8 mouse cellular contexts compared by ENCODE assay signal in genomic region chr7:44193466-44193865, GRCm38 (mm10). TPM values are rescaled to one million over a fixed set of nuclear protein-coding genes. Genes with fewer than 3 reads are reported as not detected.
"Had no signal": no experiment of that assay in that cellular context is flagged by ENCODE, and none has a peak within 500 bp of the region (broad histone marks: within the 10 kb centered on the region; RNA-seq: fewer than 3 reads in every experiment).

No protein-coding gene starts in this region.

RNA-seq across cellular contexts. Expression of gene Klk1b3, which starts 4.5 kb away (rescaled TPM):
- polyA plus RNA-seq: neural tube, embryonic 12.5 days; neural tube, embryonic 13.5 days; neural tube, embryonic 14.5 days; neural tube, embryonic 15.5 days; stomach, embryonic 14.5 days; stomach, postnatal 0 days had no signal

RNA-seq across cellular contexts. Expression of gene Klk1b24, which starts 5.4 kb away (rescaled TPM):
- polyA plus RNA-seq: neural tube, embryonic 12.5 days; neural tube, embryonic 13.5 days; neural tube, embryonic 14.5 days; neural tube, embryonic 15.5 days; small intestine, adult 2 months; stomach, embryonic 14.5 days; stomach, postnatal 0 days; thymus, postnatal 0 days had no signal

RNA-seq across cellular contexts. Expression of gene Klk1b4, which starts 13.8 kb away (rescaled TPM):
- polyA plus RNA-seq: neural tube, embryonic 12.5 days; neural tube, embryonic 13.5 days; neural tube, embryonic 14.5 days; neural tube, embryonic 15.5 days; small intestine, adult 2 months; stomach, embryonic 14.5 days; stomach, postnatal 0 days had no signal

RNA-seq across cellular contexts. Expression of gene Klk1b5, which starts 22.3 kb away (rescaled TPM):
- polyA plus RNA-seq: neural tube, embryonic 12.5 days; neural tube, embryonic 13.5 days; neural tube, embryonic 14.5 days; neural tube, embryonic 15.5 days; stomach, embryonic 14.5 days; stomach, postnatal 0 days; thymus, postnatal 0 days had no signal

RNA-seq across cellular contexts. Expression of gene Klk1, which starts 31.7 kb away (rescaled TPM):
- polyA plus RNA-seq: neural tube, embryonic 12.5 days; neural tube, embryonic 13.5 days; neural tube, embryonic 14.5 days; neural tube, embryonic 15.5 days had no signal
